Mouse (Mus musculus) bone marrow macrophage, adult 2 months (primary cell): Measurements from ENCODE around the gene Gnptab. TPM values are rescaled to one million over a fixed set of nuclear protein-coding genes. Genes with fewer than 3 reads are reported as not detected.
"Not testable (repeated sequence)": the region's sequence is repeated elsewhere in the genome, so short reads cannot be mapped to it uniquely, and the experiment has no call there.

Source experiments
- H3K27ac ChIP-seq: 2 replicates; pipeline ENCODE4 v1.5.1; 2012; ENCODE audit warnings: low read depth, low read length; ENCODE audit not compliant: insufficient read depth
- H3K4me1 ChIP-seq: 2 replicates; pipeline ENCODE4 v1.6.1; 2012; ENCODE audit warnings: low read length; ENCODE audit not compliant: control insufficient read depth, insufficient read depth
- H3K4me3 ChIP-seq: 2 replicates; pipeline ENCODE4 v1.5.1; 2012; ENCODE audit warnings: mild to moderate bottlenecking, low read length, moderate library complexity; ENCODE audit not compliant: insufficient read depth
- CTCF ChIP-seq: IDR thresholded peaks from 2 replicates; pipeline ENCODE4 v1.5.1; 2012; ENCODE audit warnings: low read depth, mild to moderate bottlenecking, low read length, moderate library complexity
- POLR2A ChIP-seq: IDR thresholded peaks from 2 replicates; pipeline ENCODE4 v1.6.1; 2012; ENCODE audit warnings: mild to moderate bottlenecking, low read depth, low read length, borderline replicate concordance
- polyA plus RNA-seq: library from polyadenylated mRNA; stranded (reverse); fragments of >200 nt; gene quantifications from 2 replicates; pipeline ENCODE4 v1.2.4, GENCODE M21; 2012; ENCODE audit not compliant: missing spikeins, insufficient read depth, insufficient read length

The Gnptab gene
- polyA plus RNA-seq, 1 experiment, result 26.8 TPM

GRCm38 (mm10) chr10:88352549-88352948 lies 26.4 kb upstream of the Gnptab start:
- TF ChIP-seq CTCF (no peak), POLR2A (no peak)
- Histone ChIP-seq H3K4me1 (peaks cover 31% of the 10 kb centered on the region), H3K4me3 (no peak overlapping the region), H3K27ac (no peak overlapping the region)

- TF ChIP-seq POLR2A (no peak), CTCF (no peak)
- Histone ChIP-seq H3K27ac (no peak overlapping the region), H3K4me1 (peaks cover 31% of the 10 kb centered on the region), H3K4me3 (no peak overlapping the region)
These were observed 24.3 kb upstream of the Gnptab start for GRCm38 (mm10) chr10:88354599-88354998.

- peak overlapping the region; percentile 78 for H3K4me3 ChIP-seq
- TF ChIP-seq CTCF (no peak), POLR2A (no peak)
- no peak overlapping the region for H3K27ac ChIP-seq
- peaks cover 27% of the 10 kb centered on the region for H3K4me1 ChIP-seq
These were observed 22.6 kb upstream of the Gnptab start for GRCm38 (mm10) chr10:88356114-88356982.

- H3K27ac ChIP-seq, result peak overlapping the region; percentile 20
- H3K4me1 ChIP-seq, result peaks cover 22% of the 10 kb centered on the region
- no peak for TF ChIP-seq POLR2A
- TF ChIP-seq CTCF, result no peak
- peak overlapping the region; percentile 78 for H3K4me3 ChIP-seq
These were observed 21.9 kb upstream of the Gnptab start for GRCm38 (mm10) chr10:88356983-88357559.

GRCm38 (mm10) chr10:88362218-88362617 lies 16.7 kb upstream of the Gnptab start:
- no peak overlapping the region for H3K27ac ChIP-seq
- TF ChIP-seq POLR2A (no peak), CTCF (no peak)
- H3K4me3 ChIP-seq, result no peak overlapping the region
- no peaks in the 10 kb centered on the region for H3K4me1 ChIP-seq

- Histone ChIP-seq H3K4me1 (peaks cover 5% of the 10 kb centered on the region), H3K4me3 (no peak overlapping the region), H3K27ac (no peak overlapping the region)
- no peak for TF ChIP-seq POLR2A
- no peak for TF ChIP-seq CTCF
These were observed 14.7 kb upstream of the Gnptab start for GRCm38 (mm10) chr10:88364221-88364620.

- no peak for TF ChIP-seq POLR2A
- H3K27ac ChIP-seq, result no peak overlapping the region
- peaks cover 25% of the 10 kb centered on the region for H3K4me1 ChIP-seq
- H3K4me3 ChIP-seq, result no peak overlapping the region
These were observed 9.7 kb upstream of the Gnptab start for GRCm38 (mm10) chr10:88369233-88369632.

- Histone ChIP-seq H3K27ac (no peak overlapping the region), H3K4me1 (peaks cover 29% of the 10 kb centered on the region), H3K4me3 (no peak overlapping the region)
- peak; percentile 58; the same call in 1 of the 2 replicates for TF ChIP-seq CTCF
- TF ChIP-seq POLR2A, result no peak
These were observed 7.1 kb upstream of the Gnptab start for GRCm38 (mm10) chr10:88371793-88372192.

- H3K4me1 ChIP-seq, result peaks cover 29% of the 10 kb centered on the region
- TF ChIP-seq POLR2A, result no peak
- no peak for TF ChIP-seq CTCF
- H3K4me3 ChIP-seq, result no peak overlapping the region
- no peak overlapping the region for H3K27ac ChIP-seq
These were observed 6.5 kb upstream of the Gnptab start for GRCm38 (mm10) chr10:88372436-88372835.

- H3K4me1 ChIP-seq, result peaks cover 29% of the 10 kb centered on the region
- H3K4me3 ChIP-seq, result not testable (repeated sequence)
- H3K27ac ChIP-seq, result peak overlapping the region; percentile 19; the same call in 1 of the 2 replicates
These were observed 6.0 kb upstream of the Gnptab start for GRCm38 (mm10) chr10:88372945-88373344.
